Mouse (Mus musculus) limb, embryonic 11.5 days (tissue): ENCODE data around the gene Olfr1324. TPM values are rescaled to one million over a fixed set of nuclear protein-coding genes. Genes with fewer than 3 reads are reported as not detected.
"Not testable (repeated sequence)": the region's sequence is repeated elsewhere in the genome, so short reads cannot be mapped to it uniquely, and the experiment has no call there.

Experiments used
- ATAC-seq: fragments of 200-750 bp; cut with Nextera tagmentation; 2 replicates; pipeline ENCODE4 v1.8.0; 2017; ENCODE audit warnings: low read depth; ENCODE audit not compliant: insufficient number of reproducible peaks, low FRiP score, low TSS enrichment
- DNase-seq: peaks from one replicate; pipeline ENCODE4 v3.0.0-alpha.2; 2015; ENCODE audit warnings: low spot score
- H3K27ac ChIP-seq: fragments of 300-500 bp; sonication (generic); replicated peaks from 2 replicates; pipeline ENCODE4 v1.5.1; 2014; ENCODE audit warnings: low read depth, mild to moderate bottlenecking, low read length
- H3K27me3 ChIP-seq: fragments of 300-500 bp; sonication (generic); 2 replicates; pipeline ENCODE4 v1.6.1; 2014; ENCODE audit warnings: mild to moderate bottlenecking, low read length, mixed read lengths; ENCODE audit not compliant: control insufficient read depth, insufficient read depth
- H3K36me3 ChIP-seq: fragments of 300-500 bp; sonication (generic); 2 replicates; pipeline ENCODE4 v1.6.1; 2014; ENCODE audit warnings: mild to moderate bottlenecking, low read length, moderate library complexity, mixed read lengths; ENCODE audit not compliant: control insufficient read depth, insufficient read depth
- H3K4me1 ChIP-seq: fragments of 300-500 bp; sonication (generic); 2 replicates; pipeline ENCODE4 v1.6.1; 2014; ENCODE audit warnings: low read length, mixed read lengths; ENCODE audit not compliant: control insufficient read depth, insufficient read depth
- H3K4me2 ChIP-seq: fragments of 300-500 bp; sonication (generic); 2 replicates; pipeline ENCODE4 v1.6.1; 2014; ENCODE audit warnings: low read depth, mild to moderate bottlenecking, moderate library complexity; ENCODE audit not compliant: severe bottlenecking
- H3K4me3 ChIP-seq: fragments of 300-500 bp; sonication (generic); 2 replicates; pipeline ENCODE4 v1.5.1; 2014; ENCODE audit warnings: low read depth, low read length
- H3K9ac ChIP-seq: fragments of 300-500 bp; sonication (generic); 2 replicates; pipeline ENCODE4 v1.6.1; 2014; ENCODE audit warnings: mild to moderate bottlenecking, low read length
- H3K9me3 ChIP-seq: fragments of 300-500 bp; sonication (generic); 2 replicates; pipeline ENCODE4 v1.6.1; 2016; ENCODE audit warnings: low read length; ENCODE audit not compliant: control insufficient read depth
- WGBS: fragments of 180-500 bp; shearing (Covaris S2); extraction: QIAGEN DNeasy Blood & Tissue Kit; methylation state at CpG from one replicate; pipeline ENCODE4 v1.1.7; 2014; 5-methylcytosine and 5-hydroxymethylcytosine counted together
- polyA plus RNA-seq: library from polyadenylated mRNA; unstranded; fragments of >200 nt; fragmentation: Nextera tagmentation; extraction: Ambion mirVana; gene quantifications from 2 replicates; pipeline ENCODE4 v1.2.1, GENCODE M21; 2014

Olfr1324 gene
- polyA plus RNA-seq = not detected in 2 replicates

- Histone ChIP-seq H3K4me1 (no peaks in the 10 kb centered on the region), H3K9ac (no peak within 1 kb of the TSS), H3K27me3 (no peaks in the 10 kb centered on the region), H3K9me3 (no peaks in the 10 kb centered on the region), H3K4me2 (no peak within 1 kb of the TSS), H3K27ac (no peak within 1 kb of the TSS), H3K4me3 (no peak within 1 kb of the TSS), H3K36me3 (no peaks in the 10 kb centered on the region)
- DNase-seq = no peak
- no peak for ATAC-seq
- 94% methylated on average over 1 of the region's 1 CpGs for WGBS
Measured at GRCm38 (mm10) chrX:50428398-50428797, at the start of gene Olfr1324. Gene Olfr1324 (minus strand): TSS chrX:50428498.

- H3K4me3 ChIP-seq, H3K4me1 ChIP-seq, H3K27ac ChIP-seq, ATAC-seq, H3K4me2 ChIP-seq, H3K36me3 ChIP-seq, H3K27me3 ChIP-seq, DNase-seq, H3K9ac ChIP-seq, H3K9me3 ChIP-seq: not testable (repeated sequence)
- 85% methylated on average over 6 of the region's 6 CpGs for WGBS
Measured at GRCm38 (mm10) chrX:50470341-50470740, 42.0 kb upstream of the Olfr1324 start.

GRCm38 (mm10) chrX:50456136-50456535 lies 27.8 kb upstream of the Olfr1324 start:
- Histone ChIP-seq H3K27ac (no peak overlapping the region), H3K9ac (no peak overlapping the region), H3K36me3 (no peaks in the 10 kb centered on the region), H3K4me2 (no peak overlapping the region), H3K4me3 (no peak overlapping the region), H3K4me1 (no peaks in the 10 kb centered on the region), H3K27me3 (no peaks in the 10 kb centered on the region), H3K9me3 (no peaks in the 10 kb centered on the region)
- ATAC-seq = no peak
- WGBS = 44% methylated on average over 1 of the region's 1 CpGs
- no peak for DNase-seq

- no peaks in the 10 kb centered on the region for H3K27me3 ChIP-seq
- H3K4me2 ChIP-seq = no peak overlapping the region
- H3K9me3 ChIP-seq = no peaks in the 10 kb centered on the region
- no peaks in the 10 kb centered on the region for H3K36me3 ChIP-seq
- DNase-seq = no peak
- H3K27ac ChIP-seq = no peak overlapping the region
- no peak overlapping the region for H3K9ac ChIP-seq
- H3K4me1 ChIP-seq = no peaks in the 10 kb centered on the region
- no peak overlapping the region for H3K4me3 ChIP-seq
- ATAC-seq = no peak
- 75% methylated on average over 1 of the region's 1 CpGs for WGBS
Measured at GRCm38 (mm10) chrX:50443352-50443751, 15.1 kb upstream of the Olfr1324 start.

GRCm38 (mm10) chrX:50442696-50443095 lies 14.4 kb upstream of the Olfr1324 start:
- DNase-seq (no peak), ATAC-seq (no peak)
- Histone ChIP-seq H3K36me3 (no peaks in the 10 kb centered on the region), H3K9ac (no peak overlapping the region), H3K4me3 (no peak overlapping the region), H3K4me2 (no peak overlapping the region), H3K27me3 (no peaks in the 10 kb centered on the region), H3K9me3 (no peaks in the 10 kb centered on the region), H3K4me1 (no peaks in the 10 kb centered on the region), H3K27ac (no peak overlapping the region)
- WGBS = 93% methylated on average over 1 of the region's 1 CpGs

- no peaks in the 10 kb centered on the region for H3K36me3 ChIP-seq
- 87% methylated on average over 2 of the region's 2 CpGs for WGBS
- DNase-seq = no peak
- H3K4me1 ChIP-seq = no peaks in the 10 kb centered on the region
- H3K4me2 ChIP-seq = no peak overlapping the region
- H3K9ac ChIP-seq = no peak overlapping the region
- H3K4me3 ChIP-seq = no peak overlapping the region
- H3K27ac ChIP-seq = no peak overlapping the region
- no peaks in the 10 kb centered on the region for H3K27me3 ChIP-seq
- ATAC-seq = no peak
- no peaks in the 10 kb centered on the region for H3K9me3 ChIP-seq
Measured at GRCm38 (mm10) chrX:50432499-50432898, 4.2 kb upstream of the Olfr1324 start.

- Histone ChIP-seq H3K9ac (no peak overlapping the region), H3K27me3 (no peaks in the 10 kb centered on the region), H3K4me3 (no peak overlapping the region), H3K4me2 (no peak overlapping the region), H3K9me3 (no peaks in the 10 kb centered on the region), H3K4me1 (no peaks in the 10 kb centered on the region), H3K27ac (no peak overlapping the region), H3K36me3 (no peaks in the 10 kb centered on the region)
- ATAC-seq (no peak), DNase-seq (no peak)
- WGBS = 62% methylated on average over 2 of the region's 2 CpGs
Measured at GRCm38 (mm10) chrX:50427712-50428328, 478 bp downstream of the Olfr1324 start.

- Histone ChIP-seq H3K4me1 (no peaks in the 10 kb centered on the region), H3K27ac (no peak overlapping the region), H3K36me3 (no peaks in the 10 kb centered on the region), H3K9ac (no peak overlapping the region), H3K4me3 (no peak overlapping the region), H3K4me2 (no peak overlapping the region), H3K27me3 (no peaks in the 10 kb centered on the region), H3K9me3 (no peaks in the 10 kb centered on the region)
- 86% methylated on average over 3 of the region's 3 CpGs for WGBS
- no peak for ATAC-seq
- no peak for DNase-seq
Measured at GRCm38 (mm10) chrX:50425899-50426436, 2.3 kb downstream of the Olfr1324 start.

- H3K4me3 ChIP-seq, DNase-seq, H3K4me1 ChIP-seq, ATAC-seq, H3K27me3 ChIP-seq, H3K27ac ChIP-seq, H3K36me3 ChIP-seq, H3K9ac ChIP-seq, H3K9me3 ChIP-seq, H3K4me2 ChIP-seq: not testable (repeated sequence)
- 83% methylated on average over 8 of the region's 8 CpGs for WGBS
Measured at GRCm38 (mm10) chrX:50410361-50410760, 17.9 kb downstream of the Olfr1324 start.
